Mouse (Mus musculus): ENCODE results near the gene Rbfox2.

GRCm38 (mm10) chr15:77113591-77113990 lies 193.2 kb downstream of the Rbfox2 start:
- TF ChIP-seq CTCF (IDR thresholded peaks at IDR 0.05; ENCODE audit: borderline replicate concordance, insufficient read depth, low read length): no peak
- TF ChIP-seq POLR2A (IDR thresholded peaks at IDR 0.05; ENCODE audit: low read depth, low read length): no peak
